8 mouse cellular contexts compared by ENCODE assay signal in genomic region chr8:46162953-46163869, GRCm38 (mm10). TPM values are rescaled to one million over a fixed set of nuclear protein-coding genes. Genes with fewer than 3 reads are reported as not detected.
DNase-seq lines count a peak whose midpoint lies in the region; ATAC-seq and TF ChIP-seq lines count a peak whose summit lies in the region.

No protein-coding gene starts in this region.

- H3K9ac ChIP-seq in embryonic facial prominence, embryonic 13.5 days, result peak overlapping the region; percentile 86
- peak overlapping the region; percentile 97 for H3K9ac ChIP-seq in heart, adult 2 months (ENCODE audit: low read depth, low read length)
- peak overlapping the region; percentile 87 for H3K9ac ChIP-seq in limb, embryonic 13.5 days
- H3K9ac ChIP-seq in midbrain, embryonic 16.5 days (ENCODE audit: low read depth, low read length), result peak overlapping the region; percentile 92

- TF ChIP-seq EP300 in heart, adult 2 months (IDR thresholded peaks at IDR 0.05; ENCODE audit: insufficient read depth, low read depth, low read length), result 0 out of 2 replicates have a peak, but pooled peaks have one; percentile 33

- no peaks in the 10 kb centered on the region for H3K27me3 ChIP-seq in embryonic facial prominence, embryonic 13.5 days
- no peaks in the 10 kb centered on the region for H3K27me3 ChIP-seq in heart, adult 2 months (ENCODE audit: control insufficient read depth, insufficient read depth, low read length)
- H3K27me3 ChIP-seq in limb, embryonic 13.5 days, result no peaks in the 10 kb centered on the region
- H3K27me3 ChIP-seq in midbrain, embryonic 16.5 days (ENCODE audit: control insufficient read depth, insufficient read depth, low read depth, low read length), result no peaks in the 10 kb centered on the region

- ATAC-seq in embryonic facial prominence, embryonic 13.5 days (ENCODE audit: insufficient number of reproducible peaks, insufficient read depth, low FRiP score, low TSS enrichment, low read depth), result peak; percentile 93
- peak; percentile 96 for ATAC-seq in limb, embryonic 13.5 days (ENCODE audit: low FRiP score, low read depth)
- peak; percentile 98 for ATAC-seq in midbrain, embryonic 16.5 days

- no peak for TF ChIP-seq CTCF in heart, adult 2 months (IDR thresholded peaks at IDR 0.05)

- H3K79me2 ChIP-seq in heart, adult 2 months (replicated peaks; ENCODE audit: control insufficient read depth, insufficient read depth, low read length), result no peaks in the 10 kb centered on the region; the same call in 1 of the 2 replicates

- peak overlapping the region; percentile 71 for H3K4me3 ChIP-seq in embryonic facial prominence, embryonic 13.5 days
- H3K4me3 ChIP-seq in heart, adult 2 months, result peak overlapping the region; percentile 89
- peak overlapping the region; percentile 73 for H3K4me3 ChIP-seq in limb, embryonic 13.5 days
- peak overlapping the region; percentile 78 for H3K4me3 ChIP-seq in midbrain, embryonic 16.5 days (ENCODE audit: low read depth, low read length)

- H3K4me2 ChIP-seq in embryonic facial prominence, embryonic 13.5 days, result peak overlapping the region; percentile 75
- peak overlapping the region; percentile 77 for H3K4me2 ChIP-seq in limb, embryonic 13.5 days (replicated peaks)
- peak overlapping the region; percentile 74 for H3K4me2 ChIP-seq in midbrain, embryonic 16.5 days (ENCODE audit: low read length)

- peaks cover 13% of the 10 kb centered on the region for H3K4me1 ChIP-seq in embryonic facial prominence, embryonic 13.5 days
- peaks cover 1% of the 10 kb centered on the region; the same call in 1 of the 2 replicates for H3K4me1 ChIP-seq in heart, adult 2 months (ENCODE audit: control insufficient read depth, insufficient read depth, low read length)
- peaks cover 13% of the 10 kb centered on the region for H3K4me1 ChIP-seq in limb, embryonic 13.5 days
- H3K4me1 ChIP-seq in midbrain, embryonic 16.5 days (ENCODE audit: control insufficient read depth, insufficient read depth, low read length), result peaks cover 15% of the 10 kb centered on the region

- peak; percentile 98 for DNase-seq in 3134 (ENCODE audit: extremely low read depth, insufficient read length, low spot score)
- peak; percentile 99 for DNase-seq in adrenal gland, postnatal 36 days
- DNase-seq in heart, adult 2 months, result peak; percentile 97 to 98
- peak; percentile 97 for DNase-seq in kidney, adult 8-10 months
- peak; percentile 94 to 97 for DNase-seq in spleen, postnatal 10 days (ENCODE audit: low spot score in 2 of 2)

- TF ChIP-seq POLR2A in heart, adult 2 months (IDR thresholded peaks at IDR 0.05; ENCODE audit: insufficient read depth, low read depth, low read length), result peak; percentile 98

- intact Hi-C loops in heart, adult 2 months (cut with DNase I), result loop anchor here (1.0 kb wide), 1 partner anchor 11 kb away; the partner anchor contains the start of gene Snx25

- WGBS in embryonic facial prominence, embryonic 13.5 days, result 2% methylated on average over 69 of the region's 77 CpGs
- WGBS in heart, adult 2 months, result 2% methylated on average over 77 of the region's 77 CpGs
- WGBS in limb, embryonic 13.5 days, result 2% methylated on average over 69 of the region's 77 CpGs
- 2% methylated on average over 77 of the region's 77 CpGs for WGBS in midbrain, embryonic 16.5 days

- peak overlapping the region; percentile 83 for H3K27ac ChIP-seq in embryonic facial prominence, embryonic 13.5 days
- peak overlapping the region; percentile 81 for H3K27ac ChIP-seq in heart, adult 2 months
- H3K27ac ChIP-seq in limb, embryonic 13.5 days, result peak overlapping the region; percentile 67; the same call in 1 of the 2 replicates
- H3K27ac ChIP-seq in midbrain, embryonic 16.5 days (ENCODE audit: low read length), result peak overlapping the region; percentile 90

- no peaks in the 10 kb centered on the region for H3K9me3 ChIP-seq in embryonic facial prominence, embryonic 13.5 days
- H3K9me3 ChIP-seq in limb, embryonic 13.5 days, result peaks cover under 1% of the 10 kb centered on the region; the same call in 1 of the 2 replicates
- no peaks in the 10 kb centered on the region for H3K9me3 ChIP-seq in midbrain, embryonic 16.5 days (replicated peaks; ENCODE audit: control insufficient read depth, low read length, poor library complexity, severe bottlenecking)

- 0 out of 2 replicates have a peak, but pooled peaks cover 4% of the 10 kb centered on the region for H3K36me3 ChIP-seq in embryonic facial prominence, embryonic 13.5 days
- H3K36me3 ChIP-seq in heart, adult 2 months (ENCODE audit: control insufficient read depth, insufficient read depth, low read length), result 0 out of 2 replicates have a peak, but pooled peaks cover 4% of the 10 kb centered on the region
- no peaks in the 10 kb centered on the region for H3K36me3 ChIP-seq in limb, embryonic 13.5 days
- no peaks in the 10 kb centered on the region for H3K36me3 ChIP-seq in midbrain, embryonic 16.5 days (ENCODE audit: control insufficient read depth, insufficient read depth, low read length)

RNA-seq across cellular contexts. Expression of gene Snx25, which starts 11.3 kb away (rescaled TPM):
- total RNA-seq in adrenal gland, postnatal 36 days (2021), result 10 to 100 TPM; 17.7 to 18.2 TPM
- 7.8 and 8.3 TPM in 2 replicates for polyA plus RNA-seq in embryonic facial prominence, embryonic 13.5 days (2015; fragmentation: Nextera tagmentation; extraction: Ambion mirVana)
- 1 to 10 TPM; 7.1 to 8.8 TPM for total RNA-seq in heart, adult 2 months (2021)
- polyA plus RNA-seq in heart, adult 2 months (2012; rRNA removed), result 3.2 and 5.7 TPM in 2 replicates
- polyA plus RNA-seq in limb, embryonic 13.5 days (2015; fragmentation: Nextera tagmentation; extraction: Ambion mirVana), result 5.9 and 6.6 TPM in 2 replicates
- 9.3 and 10.1 TPM in 2 replicates for polyA plus RNA-seq in midbrain, embryonic 16.5 days (2015; fragmentation: Nextera tagmentation; extraction: Ambion mirVana)

RNA-seq across cellular contexts. Expression of gene Cfap97, which starts 11.6 kb away (rescaled TPM):
- total RNA-seq in adrenal gland, postnatal 36 days (2021), result 10 to 100 TPM; 16.3 to 22.1 TPM
- polyA plus RNA-seq in embryonic facial prominence, embryonic 13.5 days (2015; fragmentation: Nextera tagmentation; extraction: Ambion mirVana), result 36.1 and 39.5 TPM in 2 replicates
- total RNA-seq in heart, adult 2 months (2021), result 10 to 100 TPM; 12.2 to 13.6 TPM
- polyA plus RNA-seq in heart, adult 2 months (2012; rRNA removed), result 4.7 and 10.6 TPM in 2 replicates
- polyA plus RNA-seq in limb, embryonic 13.5 days (2015; fragmentation: Nextera tagmentation; extraction: Ambion mirVana), result 29.3 and 30.1 TPM in 2 replicates
- polyA plus RNA-seq in midbrain, embryonic 16.5 days (2015; fragmentation: Nextera tagmentation; extraction: Ambion mirVana), result 29.2 and 30.4 TPM in 2 replicates

RNA-seq across cellular contexts. Expression of gene Slc25a4, which starts 47.9 kb away (rescaled TPM):
- 100 to 1,000 TPM; 173 to 193 TPM for total RNA-seq in adrenal gland, postnatal 36 days (2021)
- polyA plus RNA-seq in embryonic facial prominence, embryonic 13.5 days (2015; fragmentation: Nextera tagmentation; extraction: Ambion mirVana), result 540 and 549 TPM in 2 replicates
- 1,000 to 10,000 TPM; 4,382 to 5,412 TPM for total RNA-seq in heart, adult 2 months (2021)
- polyA plus RNA-seq in heart, adult 2 months (2012; rRNA removed), result 4,929 and 5,477 TPM in 2 replicates
- 513 and 539 TPM in 2 replicates for polyA plus RNA-seq in limb, embryonic 13.5 days (2015; fragmentation: Nextera tagmentation; extraction: Ambion mirVana)
- polyA plus RNA-seq in midbrain, embryonic 16.5 days (2015; fragmentation: Nextera tagmentation; extraction: Ambion mirVana), result 889 and 969 TPM in 2 replicates

Comparison
In these comparisons a context has a peak if more than half of its experiments do, and no peak if none do; other contexts are left out.
1. Peak in every context shown above with its lines: DNase-seq, ATAC-seq, H3K4me3 ChIP-seq and H3K27ac ChIP-seq.